Mouse (Mus musculus) thymus, adult 2 months (tissue): ENCODE data around the gene Pdxk. TPM values are rescaled to one million over a fixed set of nuclear protein-coding genes. Genes with fewer than 3 reads are reported as not detected.
A peak's percentile ranks its signal among the peaks of the same experiment; 100 is the strongest.

Source experiments
- DNase-seq: peaks from one replicate; pipeline ENCODE4 v3.0.0; 2021
- H3K27ac ChIP-seq: fragments of 200-500 bp; 2 replicates; pipeline ENCODE4 v1.5.1; 2012; ENCODE audit warnings: low read length, control low read depth; ENCODE audit not compliant: control insufficient read depth, insufficient read depth
- H3K27me3 ChIP-seq: fragments of 200-500 bp; 2 replicates; pipeline ENCODE4 v1.6.1; 2012; ENCODE audit warnings: mild to moderate bottlenecking, low read length, moderate library complexity, mixed read lengths; ENCODE audit not compliant: control insufficient read depth, insufficient read depth
- H3K36me3 ChIP-seq: fragments of 200-500 bp; 2 replicates; pipeline ENCODE4 v1.6.1; 2012; ENCODE audit warnings: mild to moderate bottlenecking, low read length, moderate library complexity; ENCODE audit not compliant: control insufficient read depth, insufficient read depth
- H3K4me1 ChIP-seq: fragments of 200-500 bp; replicated peaks from 2 replicates; pipeline ENCODE4 v1.6.1; 2012; ENCODE audit warnings: low read length; ENCODE audit not compliant: control insufficient read depth, insufficient read depth
- H3K4me3 ChIP-seq: fragments of 200-500 bp; 2 replicates; pipeline ENCODE4 v1.5.1; 2012; ENCODE audit warnings: mild to moderate bottlenecking, low read length, control low read depth, moderate library complexity; ENCODE audit not compliant: control insufficient read depth, insufficient read depth
- CTCF ChIP-seq: fragments of 200-500 bp; IDR thresholded peaks from 2 replicates; pipeline ENCODE4 v1.5.1; 2012; ENCODE audit warnings: mild to moderate bottlenecking, control low read depth, low read length, moderate library complexity, borderline replicate concordance; ENCODE audit not compliant: control insufficient read depth, poor library complexity, insufficient read depth; ENCODE audit errors: extremely low read depth
- POLR2A ChIP-seq: fragments of 200-500 bp; IDR thresholded peaks from 2 replicates; pipeline ENCODE4 v1.6.1; 2012; ENCODE audit warnings: mild to moderate bottlenecking, low read length, control low read depth, moderate library complexity; ENCODE audit not compliant: control insufficient read depth, poor library complexity, insufficient read depth; ENCODE audit errors: extremely low read depth
- WGBS: fragments of 180-500 bp; shearing (Covaris S2); methylation state at CpG from one replicate; pipeline ENCODE4 v1.1.7; 2018; 5-methylcytosine and 5-hydroxymethylcytosine counted together
- polyA plus RNA-seq: library from polyadenylated mRNA; depleted of rRNA; stranded (reverse); fragments of >200 nt; gene quantifications from 2 replicates; pipeline ENCODE4 v1.2.3, GENCODE M21; 2012

Gene Pdxk
- polyA plus RNA-seq, 1 experiment = 26.1 TPM

GRCm38 (mm10) chr10:78480954-78481927 is 16.5 kb upstream of the Pdxk start:
- WGBS = 18% methylated on average over 21 of the region's 21 CpGs
- Histone ChIP-seq H3K27ac (peak overlapping the region; percentile 32; the same call in 1 of the 2 replicates), H3K4me3 (peak overlapping the region; percentile 76), H3K36me3 (no peaks in the 10 kb centered on the region), H3K27me3 (no peaks in the 10 kb centered on the region), H3K4me1 (peaks cover 19% of the 10 kb centered on the region)
- no peak for DNase-seq
- TF ChIP-seq POLR2A (no peak), CTCF (no peak)

GRCm38 (mm10) chr10:78476821-78477220 is 12.0 kb upstream of the Pdxk start:
- WGBS = 4% methylated on average over 4 of the region's 4 CpGs
- no peaks in the 10 kb centered on the region for H3K36me3 ChIP-seq
- H3K27ac ChIP-seq = no peak overlapping the region
- TF ChIP-seq POLR2A (no peak), CTCF (no peak)
- no peaks in the 10 kb centered on the region for H3K27me3 ChIP-seq
- peaks cover 10% of the 10 kb centered on the region for H3K4me1 ChIP-seq
- DNase-seq = no peak
- H3K4me3 ChIP-seq = no peak overlapping the region

GRCm38 (mm10) chr10:78474759-78475158 is 10.0 kb upstream of the Pdxk start:
- Histone ChIP-seq H3K4me3 (no peak overlapping the region), H3K4me1 (peaks cover 2% of the 10 kb centered on the region; the same call in 1 of the 2 replicates), H3K27ac (no peak overlapping the region), H3K36me3 (no peaks in the 10 kb centered on the region), H3K27me3 (no peaks in the 10 kb centered on the region)
- 96% methylated on average over 8 of the region's 8 CpGs for WGBS
- TF ChIP-seq CTCF (no peak), POLR2A (no peak)
- DNase-seq = no peak

- TF ChIP-seq CTCF = no peak
- no peak for TF ChIP-seq POLR2A
- 82% methylated on average over 5 of the region's 5 CpGs for WGBS
- Histone ChIP-seq H3K27me3 (no peaks in the 10 kb centered on the region), H3K27ac (no peak overlapping the region), H3K4me3 (no peak overlapping the region), H3K36me3 (no peaks in the 10 kb centered on the region), H3K4me1 (peaks cover 2% of the 10 kb centered on the region; the same call in 1 of the 2 replicates)
- DNase-seq = no peak
Measured at GRCm38 (mm10) chr10:78473434-78473833, 8.7 kb upstream of the Pdxk start.

- no peaks in the 10 kb centered on the region for H3K27me3 ChIP-seq
- TF ChIP-seq POLR2A (no peak), CTCF (no peak)
- H3K4me1 ChIP-seq = peaks cover 2% of the 10 kb centered on the region; the same call in 1 of the 2 replicates
- 88% methylated on average over 3 of the region's 3 CpGs for WGBS
- no peak overlapping the region for H3K27ac ChIP-seq
- H3K4me3 ChIP-seq = no peak overlapping the region
- DNase-seq = no peak
- H3K36me3 ChIP-seq = no peaks in the 10 kb centered on the region
Measured at GRCm38 (mm10) chr10:78472046-78472445, 7.3 kb upstream of the Pdxk start.

GRCm38 (mm10) chr10:78470582-78471313 is 6.0 kb upstream of the Pdxk start:
- DNase-seq = no peak
- no peak overlapping the region for H3K27ac ChIP-seq
- WGBS = 66% methylated on average over 15 of the region's 15 CpGs
- no peaks in the 10 kb centered on the region for H3K36me3 ChIP-seq
- TF ChIP-seq CTCF (no peak), POLR2A (no peak)
- no peaks in the 10 kb centered on the region; the same call in 1 of the 2 replicates for H3K4me1 ChIP-seq
- no peak overlapping the region for H3K4me3 ChIP-seq
- H3K27me3 ChIP-seq = no peaks in the 10 kb centered on the region
